Mouse (Mus musculus): ENCODE results near the gene Tecpr2. TPM values are rescaled to one million over a fixed set of nuclear protein-coding genes. Genes with fewer than 3 reads are reported as not detected.

Gene Tecpr2
- polyA plus RNA-seq, 1 experiment from 2014 or later, result 3.1 TPM

- WGBS, result 86% methylated on average over 6 of the region's 6 CpGs
- peaks cover 12% of the 10 kb centered on the region for H3K4me1 ChIP-seq
- no peaks in the 10 kb centered on the region for H3K9me3 ChIP-seq
- H3K4me3 ChIP-seq, result no peak overlapping the region
- no peaks in the 10 kb centered on the region for H3K27me3 ChIP-seq
- H3K27ac ChIP-seq, result no peak overlapping the region
- no peak for ATAC-seq (ENCODE audit: borderline replicate concordance, extremely low read depth, low FRiP score, low TSS enrichment)
- no peak overlapping the region for H3K9ac ChIP-seq
- peaks cover 29% of the 10 kb centered on the region for H3K36me3 ChIP-seq
- no peak overlapping the region for H3K4me2 ChIP-seq
Observed at GRCm38 (mm10) chr12:110974726-110975125, 85.7 kb downstream of the Tecpr2 start.

- Histone ChIP-seq H3K9me3 (no peaks in the 10 kb centered on the region), H3K27ac (no peak overlapping the region), H3K27me3 (no peaks in the 10 kb centered on the region), H3K4me3 (no peak overlapping the region), H3K36me3 (peaks cover 29% of the 10 kb centered on the region), H3K4me2 (no peak overlapping the region), H3K4me1 (peaks cover 12% of the 10 kb centered on the region), H3K9ac (no peak overlapping the region)
- no peak for ATAC-seq (ENCODE audit: borderline replicate concordance, extremely low read depth, low FRiP score, low TSS enrichment)
- 87% methylated on average over 5 of the region's 5 CpGs for WGBS
Observed at GRCm38 (mm10) chr12:110975385-110975784, 86.3 kb downstream of the Tecpr2 start.

- H3K9ac ChIP-seq, result no peak overlapping the region
- no peak overlapping the region for H3K4me2 ChIP-seq
- no peaks in the 10 kb centered on the region for H3K27me3 ChIP-seq
- H3K36me3 ChIP-seq, result peaks cover 29% of the 10 kb centered on the region
- H3K9me3 ChIP-seq, result no peaks in the 10 kb centered on the region
- ATAC-seq (ENCODE audit: borderline replicate concordance, extremely low read depth, low FRiP score, low TSS enrichment), result no peak
- 76% methylated on average over 4 of the region's 4 CpGs for WGBS
- H3K27ac ChIP-seq, result no peak overlapping the region
- H3K4me3 ChIP-seq, result no peak overlapping the region
- H3K4me1 ChIP-seq, result peaks cover 12% of the 10 kb centered on the region
Observed at GRCm38 (mm10) chr12:110975838-110976468, 86.9 kb downstream of the Tecpr2 start.

GRCm38 (mm10) chr12:110976589-110977344 is 87.7 kb downstream of the Tecpr2 start:
- ATAC-seq (ENCODE audit: borderline replicate concordance, extremely low read depth, low FRiP score, low TSS enrichment), result no peak
- peaks cover 28% of the 10 kb centered on the region for H3K36me3 ChIP-seq
- H3K4me2 ChIP-seq, result no peak overlapping the region
- no peak overlapping the region for H3K4me3 ChIP-seq
- H3K27me3 ChIP-seq, result no peaks in the 10 kb centered on the region
- no peaks in the 10 kb centered on the region for H3K9me3 ChIP-seq
- peaks cover 12% of the 10 kb centered on the region for H3K4me1 ChIP-seq
- 90% methylated on average over 60 of the region's 60 CpGs for WGBS
- no peak overlapping the region for H3K27ac ChIP-seq
- H3K9ac ChIP-seq, result no peak overlapping the region

GRCm38 (mm10) chr12:110977345-110977733 is 88.3 kb downstream of the Tecpr2 start:
- WGBS, result 92% methylated on average over 18 of the region's 18 CpGs
- Histone ChIP-seq H3K4me2 (peak overlapping the region; percentile 99; the same call in 1 of the 2 replicates), H3K4me3 (0 out of 2 replicates have a peak overlapping the region, but pooled peaks have one; percentile 86), H3K9me3 (no peaks in the 10 kb centered on the region), H3K36me3 (peaks cover 26% of the 10 kb centered on the region), H3K9ac (no peak overlapping the region), H3K27ac (no peak overlapping the region), H3K27me3 (no peaks in the 10 kb centered on the region), H3K4me1 (peaks cover 12% of the 10 kb centered on the region)
- no peak for ATAC-seq (ENCODE audit: borderline replicate concordance, extremely low read depth, low FRiP score, low TSS enrichment)

- no peak for ATAC-seq (ENCODE audit: borderline replicate concordance, extremely low read depth, low FRiP score, low TSS enrichment)
Observed at GRCm38 (mm10) chr12:110977896-110978606, 89.0 kb downstream of the Tecpr2 start.

GRCm38 (mm10) chr12:110978607-110979406 is 89.7 kb downstream of the Tecpr2 start, which contains the start of gene Ankrd9:
Gene Ankrd9 (minus strand): TSS chr12:110979040.
- peak within 1 kb of the TSS; percentile 79 for H3K27ac ChIP-seq
- H3K9me3 ChIP-seq, result no peaks in the 10 kb centered on the region
- H3K4me1 ChIP-seq, result peaks cover 12% of the 10 kb centered on the region
- H3K4me2 ChIP-seq, result peak within 1 kb of the TSS; percentile 99
- H3K27me3 ChIP-seq, result no peaks in the 10 kb centered on the region
- ATAC-seq (ENCODE audit: borderline replicate concordance, extremely low read depth, low FRiP score, low TSS enrichment), result peak; percentile 97
- H3K4me3 ChIP-seq, result peak within 1 kb of the TSS; percentile 86
- H3K36me3 ChIP-seq, result peaks cover 17% of the 10 kb centered on the region
- under 1% methylated on average over 84 of the region's 90 CpGs for WGBS
- H3K9ac ChIP-seq, result peak within 1 kb of the TSS; percentile 76

More at GRCm38 (mm10) chr12:110977896-110978606, 89.0 kb downstream of the Tecpr2 start:
- Histone ChIP-seq H3K4me3 (peak overlapping the region; percentile 86), H3K27me3 (no peaks in the 10 kb centered on the region), H3K9ac (peak overlapping the region; percentile 76), H3K27ac (peak overlapping the region; percentile 79), H3K36me3 (peaks cover 22% of the 10 kb centered on the region), H3K9me3 (no peaks in the 10 kb centered on the region), H3K4me2 (peak overlapping the region; percentile 99), H3K4me1 (peaks cover 12% of the 10 kb centered on the region)
- 36% methylated on average over 14 of the region's 14 CpGs for WGBS

GRCm38 (mm10) chr12:110979808-110980207 is 90.7 kb downstream of the Tecpr2 start:
- peaks cover 21% of the 10 kb centered on the region for H3K4me1 ChIP-seq
- no peak overlapping the region; the same call in 1 of the 2 replicates for H3K4me3 ChIP-seq
- H3K9ac ChIP-seq, result no peak overlapping the region
- no peaks in the 10 kb centered on the region for H3K9me3 ChIP-seq
- peak overlapping the region; percentile 56; the same call in 1 of the 2 replicates for H3K27ac ChIP-seq
- H3K27me3 ChIP-seq, result no peaks in the 10 kb centered on the region
- peaks cover 17% of the 10 kb centered on the region for H3K36me3 ChIP-seq
- no peak for ATAC-seq (ENCODE audit: borderline replicate concordance, extremely low read depth, low FRiP score, low TSS enrichment)
- 67% methylated on average over 3 of the region's 3 CpGs for WGBS
- peak overlapping the region; percentile 99; the same call in 1 of the 2 replicates for H3K4me2 ChIP-seq

GRCm38 (mm10) chr12:110981736-110982135 is 92.7 kb downstream of the Tecpr2 start:
- Histone ChIP-seq H3K36me3 (peaks cover 6% of the 10 kb centered on the region), H3K4me1 (peaks cover 24% of the 10 kb centered on the region), H3K27me3 (no peaks in the 10 kb centered on the region), H3K9me3 (no peaks in the 10 kb centered on the region), H3K27ac (no peak overlapping the region), H3K4me3 (no peak overlapping the region), H3K4me2 (no peak overlapping the region), H3K9ac (no peak overlapping the region)
- ATAC-seq (ENCODE audit: borderline replicate concordance, extremely low read depth, low FRiP score, low TSS enrichment), result no peak
- WGBS, result 71% methylated on average over 3 of the region's 3 CpGs

GRCm38 (mm10) chr12:110983083-110983482 is 94.0 kb downstream of the Tecpr2 start:
- Histone ChIP-seq H3K27me3 (no peaks in the 10 kb centered on the region), H3K4me3 (no peak overlapping the region), H3K4me1 (peaks cover 17% of the 10 kb centered on the region), H3K4me2 (no peak overlapping the region), H3K27ac (no peak overlapping the region), H3K9me3 (no peaks in the 10 kb centered on the region), H3K9ac (no peak overlapping the region), H3K36me3 (no peaks in the 10 kb centered on the region)
- ATAC-seq (ENCODE audit: borderline replicate concordance, extremely low read depth, low FRiP score, low TSS enrichment), result no peak
- WGBS, result 72% methylated on average over 8 of the region's 8 CpGs

- H3K4me1 ChIP-seq, result peaks cover 12% of the 10 kb centered on the region
- ATAC-seq (ENCODE audit: borderline replicate concordance, extremely low read depth, low FRiP score, low TSS enrichment), result no peak
- no peak overlapping the region for H3K9ac ChIP-seq
- no peaks in the 10 kb centered on the region for H3K9me3 ChIP-seq
- 69% methylated on average over 8 of the region's 8 CpGs for WGBS
- H3K4me2 ChIP-seq, result no peak overlapping the region
- H3K27me3 ChIP-seq, result no peaks in the 10 kb centered on the region
- H3K36me3 ChIP-seq, result no peaks in the 10 kb centered on the region
- H3K4me3 ChIP-seq, result no peak overlapping the region
- H3K27ac ChIP-seq, result no peak overlapping the region
Observed at GRCm38 (mm10) chr12:110983714-110984113, 94.7 kb downstream of the Tecpr2 start.
